Mouse (Mus musculus) macrophage (primary cell): ENCODE results near the gene Apol10b. TPM values are rescaled to one million over a fixed set of nuclear protein-coding genes. Genes with fewer than 3 reads are reported as not detected.
"Not testable (repeated sequence)": the region's sequence is repeated elsewhere in the genome, so short reads cannot be mapped to it uniquely, and the experiment has no call there.

ENCODE experiments used
- H3K27ac ChIP-seq: fragments of 350-480 bp; formaldehyde crosslinking; 2 replicates; pipeline ENCODE4 v1.9.0; 2021
- H3K36me3 ChIP-seq: fragments of 350-480 bp; formaldehyde crosslinking; 2 replicates; pipeline ENCODE4 v1.9.0; 2021; ENCODE audit errors: inconsistent target
- H3K4me3 ChIP-seq: fragments of 350-480 bp; formaldehyde crosslinking; 2 replicates; pipeline ENCODE4 v1.9.0; 2021; ENCODE audit errors: inconsistent target
- H3K79me2 ChIP-seq: fragments of 350-480 bp; formaldehyde crosslinking; 2 replicates; pipeline ENCODE4 v1.9.0; 2021; ENCODE audit errors: inconsistent target
- WGBS: methylation state at CpG from one replicate; pipeline ENCODE4 v1.1.7; 2026; ENCODE audit warnings: inconsistent platforms; ENCODE audit not compliant: missing documents; 5-methylcytosine and 5-hydroxymethylcytosine counted together
- polyA plus RNA-seq: library from polyadenylated mRNA; stranded (reverse); fragments of 250-400 nt; gene quantifications from 3 replicates; pipeline ENCODE4 v1.2.4, GENCODE M21; 2018; ENCODE audit warnings: inconsistent platforms

The Apol10b gene
- polyA plus RNA-seq, 1 experiment from 2014 or later, result 0.13 TPM

DNA sequence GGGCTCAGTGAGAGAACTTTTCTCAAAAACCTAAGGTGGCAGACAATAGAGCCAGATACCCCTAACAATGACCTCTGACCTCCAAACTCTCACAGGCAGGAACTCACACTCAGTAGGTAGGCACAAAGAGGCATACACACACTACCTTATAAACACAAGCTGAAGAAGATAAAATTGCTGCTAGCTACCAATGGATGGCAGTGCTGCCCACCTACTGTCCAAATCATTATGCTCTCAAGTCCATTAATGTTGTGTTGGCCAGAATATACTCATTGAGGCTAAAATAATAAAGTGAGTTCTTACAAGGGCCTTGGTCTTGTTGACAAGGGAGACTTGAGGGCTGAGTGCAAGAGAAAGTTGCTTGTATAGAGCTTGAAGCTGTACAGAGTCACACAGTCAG is 32.7 kb downstream of the Apol10b start:
- no peaks in the 10 kb centered on the region for H3K36me3 ChIP-seq
- H3K27ac ChIP-seq, result no peak overlapping the region
- H3K4me3 ChIP-seq, result no peak overlapping the region
- H3K79me2 ChIP-seq, result no peaks in the 10 kb centered on the region

- H3K79me2 ChIP-seq, result no peaks in the 10 kb centered on the region
- no peak within 1 kb of the TSS for H3K27ac ChIP-seq
- H3K4me3 ChIP-seq, result no peak within 1 kb of the TSS
- no peaks in the 10 kb centered on the region for H3K36me3 ChIP-seq
Observed at GRCm38 (mm10) chr15:77561792-77562191, 34.1 kb downstream of the Apol10b start, which contains the start of gene 1700025B11Rik. Gene 1700025B11Rik (minus strand): TSS chr15:77561892.

GRCm38 (mm10) chr15:77539221-77539620 is 56.7 kb downstream of the Apol10b start:
- not testable (repeated sequence) for H3K4me3 ChIP-seq, H3K27ac ChIP-seq, H3K79me2 ChIP-seq, H3K36me3 ChIP-seq
- WGBS, result 65% methylated on average over 1 of the region's 1 CpGs

Other genes with a start within 250 kb of the Apol10b start
- gene Apol7a, start 197.0 kb downstream of the Apol10b start, polyA plus RNA-seq, result not detected in 3 replicates
- gene Apol9a, start 185.0 kb downstream of the Apol10b start, polyA plus RNA-seq, result 0.06 to 0.18 TPM in 2 of 3 replicates, not detected in the other
- gene Apol7b, start 148.6 kb downstream of the Apol10b start, polyA plus RNA-seq, result not detected in 3 replicates
- not detected in 3 replicates for gene Apol10a, start 119.1 kb downstream of the Apol10b start, polyA plus RNA-seq
- not detected in 3 replicates for gene Apol11a, start 87.9 kb downstream of the Apol10b start, polyA plus RNA-seq
- gene Apol7c, start 62.8 kb downstream of the Apol10b start, polyA plus RNA-seq, result 1.4 to 4.9 TPM (median 2.8 TPM) in 3 replicates
- gene 1700025B11Rik, start 34.2 kb downstream of the Apol10b start, polyA plus RNA-seq, result not detected in 3 replicates
- gene Gm36245, start 3.1 kb upstream of the Apol10b start, polyA plus RNA-seq, result not detected in 3 replicates
- gene Apol11b, start 47.2 kb upstream of the Apol10b start, polyA plus RNA-seq, result not detected in 3 replicates
- 0.11 TPM in 1 of 3 replicates, not detected in the others for gene Apol7e, start 102.7 kb upstream of the Apol10b start, polyA plus RNA-seq
- gene Apol9b, start 132.9 kb upstream of the Apol10b start, polyA plus RNA-seq, result 0.42 to 2.2 TPM (median 1.1 TPM) in 3 replicates
- gene Apol8, start 160.9 kb upstream of the Apol10b start, polyA plus RNA-seq, result not detected in 3 replicates
- gene Myh9, start 246.1 kb upstream of the Apol10b start, polyA plus RNA-seq, result 130 to 219 TPM (median 188 TPM) in 3 replicates